Mouse (Mus musculus) heart, postnatal 0 days (tissue): ENCODE data around the gene Sbds.

Source experiments
- CTCF ChIP-seq: IDR thresholded peaks from 2 replicates; pipeline ENCODE4 v1.5.1; 2016; ENCODE audit warnings: antibody characterized with exemption, control low read depth, low read depth
- EP300 ChIP-seq: IDR thresholded peaks from 2 replicates; pipeline ENCODE4 v1.6.1; 2016; ENCODE audit warnings: antibody characterized with exemption, low read depth

DNA sequence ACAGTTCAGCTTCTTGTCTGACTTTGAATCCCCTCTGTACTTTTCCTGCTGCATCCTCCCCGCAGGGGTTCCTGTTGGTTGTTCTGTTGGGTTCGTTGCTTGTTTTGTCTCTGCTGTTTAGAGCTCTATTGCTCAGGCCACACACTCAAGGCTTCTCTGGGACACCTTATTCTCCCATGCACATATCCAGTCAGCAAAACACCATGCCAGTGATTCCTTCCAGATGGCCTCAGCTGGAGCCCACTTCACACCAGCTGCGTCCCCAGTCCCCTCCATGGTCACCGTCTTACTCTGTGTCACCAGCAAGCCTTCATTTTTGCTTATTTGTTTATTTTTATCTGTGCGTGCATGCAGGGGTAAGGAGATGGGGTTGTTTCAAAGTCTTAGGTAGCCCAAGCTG is 38.6 kb upstream of the Sbds start:
- TF ChIP-seq CTCF (no peak), EP300 (no peak)
